Mouse (Mus musculus): ENCODE data around the gene Plcd3. TPM values are rescaled to one million over a fixed set of nuclear protein-coding genes. Genes with fewer than 3 reads are reported as not detected.
A peak's percentile ranks its signal among the peaks of the same experiment; 100 is the strongest.

The Plcd3 gene
- total RNA-seq, 2 experiments from 2014 or later: 14.7 to 16.3 TPM

GRCm38 (mm10) chr11:103101866-103102501, 526 bp upstream of the Plcd3 start:
- intact Hi-C loops (cut with DNase I): no loop called here
- DNase-seq (ENCODE audit: low spot score): peak; percentile 67

GRCm38 (mm10) chr11:103100361-103100760, 1.1 kb downstream of the Plcd3 start:
- intact Hi-C loops (cut with DNase I): no loop called here
- no peak for DNase-seq (ENCODE audit: low spot score)

GRCm38 (mm10) chr11:103099352-103099940, 2.0 kb downstream of the Plcd3 start:
- intact Hi-C loops (cut with DNase I): no loop called here
- no peak for DNase-seq (ENCODE audit: low spot score)

DNA sequence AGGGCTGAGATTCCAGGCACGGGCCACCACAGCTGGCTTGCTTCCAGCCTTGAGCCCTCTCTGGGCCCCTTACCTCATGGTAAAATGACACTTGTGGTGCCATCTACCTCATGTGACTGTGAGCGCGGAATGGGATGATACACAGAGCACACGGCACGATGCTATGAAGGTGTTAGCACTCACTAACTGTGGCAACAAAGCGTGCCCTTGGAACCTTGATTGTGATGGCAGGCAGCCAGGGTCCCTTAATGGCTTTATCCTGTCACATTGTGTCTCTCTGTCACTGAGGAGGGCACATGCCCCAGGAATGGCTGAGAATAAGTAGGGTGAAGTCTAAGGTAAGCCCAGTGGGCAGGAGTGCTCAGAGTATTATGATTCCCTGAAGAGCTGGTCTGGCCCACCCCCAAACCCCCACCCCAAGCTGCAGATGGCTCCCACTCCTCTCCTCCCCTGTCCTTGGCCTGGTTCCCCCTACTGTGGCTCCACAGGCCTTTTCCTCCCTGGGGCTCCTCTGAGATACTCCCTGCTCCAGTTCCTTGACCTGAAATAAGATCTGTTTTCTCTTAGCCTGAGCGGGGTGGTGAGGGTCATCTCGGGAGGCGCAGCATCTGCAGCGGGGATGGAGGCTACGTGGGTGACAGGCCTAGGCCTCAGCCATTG, 2.8 kb downstream of the Plcd3 start:
- no peak for DNase-seq (ENCODE audit: low spot score)
- intact Hi-C loops (cut with DNase I): no loop called here

DNA sequence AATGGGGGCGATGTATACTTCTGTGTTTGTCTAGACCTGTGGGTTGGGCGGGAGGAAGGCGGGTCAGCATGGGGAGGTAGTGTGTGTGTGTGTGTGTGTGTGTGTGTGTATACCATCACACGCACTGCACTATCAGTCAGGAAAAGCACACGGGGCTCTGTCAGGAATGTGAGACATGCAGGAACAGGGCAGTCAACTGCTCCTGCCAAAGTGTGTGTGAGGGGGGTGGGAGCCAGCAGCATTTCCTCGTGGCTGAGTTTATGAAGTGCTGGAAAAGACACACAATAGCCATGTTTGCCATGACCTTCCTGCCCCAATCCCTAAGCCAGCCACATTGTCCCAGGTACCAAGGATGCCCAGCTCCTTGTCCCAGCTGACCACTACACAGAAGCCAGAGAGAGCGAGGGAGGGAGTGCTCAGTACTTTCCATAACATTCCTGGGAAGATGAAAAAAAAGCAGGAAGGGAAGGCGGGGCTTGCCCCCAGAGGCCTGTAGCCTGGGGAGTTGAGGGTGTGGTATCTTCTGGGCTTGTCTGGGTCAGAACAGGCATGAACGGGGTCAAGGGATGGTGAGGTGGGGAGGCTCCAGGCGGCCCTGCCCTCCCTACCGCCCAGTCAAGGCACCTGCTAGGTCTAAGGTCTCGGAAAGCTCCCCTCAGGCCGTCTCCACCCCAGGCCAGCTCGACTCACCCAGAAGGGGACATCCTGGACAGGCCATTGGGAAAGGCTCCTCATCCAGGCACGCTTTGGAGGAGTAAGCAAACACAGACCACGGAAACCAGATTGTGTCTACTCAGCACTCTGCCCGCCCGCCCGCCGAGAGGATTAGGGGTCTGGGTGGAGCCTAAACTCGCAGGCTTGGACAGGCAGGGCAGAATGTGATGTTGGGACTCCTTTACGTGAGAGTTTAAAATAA, 4.2 kb downstream of the Plcd3 start:
- DNase-seq (ENCODE audit: low spot score): no peak
- intact Hi-C loops (cut with DNase I): no loop called here

GRCm38 (mm10) chr11:103095801-103096200, 5.7 kb downstream of the Plcd3 start:
- DNase-seq (ENCODE audit: low spot score): no peak
- intact Hi-C loops (cut with DNase I): no loop called here

DNA sequence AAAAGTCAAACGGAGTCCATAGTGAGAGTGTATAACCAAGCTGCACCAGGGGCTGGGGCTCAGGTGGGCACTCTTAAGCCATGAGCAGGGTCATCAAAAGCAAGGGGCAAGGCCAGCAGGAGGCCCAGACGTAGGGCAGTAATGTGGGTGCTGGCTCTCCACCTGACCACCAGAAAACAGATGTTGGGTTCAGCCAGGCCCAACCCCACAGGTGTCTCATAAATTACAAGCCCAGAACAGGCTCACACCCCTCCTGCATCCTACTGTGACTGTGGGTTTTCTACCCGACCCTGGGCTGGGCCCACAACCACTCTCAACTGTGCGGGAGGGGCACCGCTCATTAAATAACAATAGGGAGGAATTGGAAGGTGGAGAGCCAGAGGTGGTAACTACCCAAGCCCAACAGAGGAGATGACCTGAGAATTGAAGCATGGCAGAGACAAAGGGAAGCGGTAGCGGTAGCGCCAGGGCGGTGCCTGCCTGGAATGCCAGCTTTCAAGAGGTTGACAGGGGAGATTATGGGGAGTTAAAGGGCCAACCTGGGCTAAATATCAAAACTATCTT, 6.3 kb downstream of the Plcd3 start:
- intact Hi-C loops (cut with DNase I): no loop called here
- DNase-seq (ENCODE audit: low spot score): no peak

DNA sequence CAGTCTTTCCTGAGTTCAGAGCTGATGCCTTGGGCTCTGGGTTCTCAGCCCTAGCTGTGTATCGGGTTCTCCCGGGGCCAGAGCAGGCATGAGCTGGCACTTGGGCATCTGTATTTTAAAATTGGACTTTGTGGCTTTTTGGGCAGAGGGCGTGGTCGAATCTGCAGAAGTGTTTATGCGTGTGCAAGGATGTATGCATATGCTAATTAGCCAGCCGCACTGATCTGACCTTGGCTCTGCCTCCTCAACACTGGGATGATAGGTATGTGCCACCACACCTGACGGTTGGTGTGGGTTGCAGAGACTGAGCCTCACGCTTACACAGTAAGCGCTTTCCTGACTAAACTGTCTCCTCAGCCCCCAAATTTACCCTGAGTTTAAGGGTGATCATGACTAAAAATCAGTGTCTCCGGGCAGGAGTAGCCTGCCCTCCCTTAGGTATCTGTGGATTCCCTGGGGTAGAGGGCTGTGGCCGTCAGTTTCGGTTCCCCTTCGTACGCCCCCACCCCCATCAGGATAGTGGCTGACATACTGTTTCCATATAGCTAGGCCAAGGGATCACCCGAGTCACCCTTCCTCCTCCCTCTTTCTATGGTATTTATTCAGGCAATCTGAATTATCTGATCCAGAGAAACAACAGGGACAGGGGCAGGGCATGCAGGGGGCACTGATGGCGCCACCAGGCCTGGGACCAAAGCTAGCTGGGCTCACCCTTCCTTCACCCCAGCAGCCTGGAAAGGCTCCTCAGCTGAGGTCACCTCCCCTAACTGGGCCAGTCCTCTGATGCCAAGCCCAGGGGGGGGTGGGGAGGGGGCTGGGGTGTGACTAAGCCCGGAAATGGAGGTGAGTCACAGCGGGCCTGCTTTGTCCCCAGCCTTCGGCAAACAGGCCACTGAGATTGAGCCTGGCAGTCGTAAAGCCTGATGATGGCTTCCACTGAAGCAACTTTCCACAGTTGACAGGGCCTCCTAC, 7.3 kb downstream of the Plcd3 start:
- DNase-seq (ENCODE audit: low spot score): peak; percentile 44
- intact Hi-C loops (cut with DNase I): no loop called here

GRCm38 (mm10) chr11:103093306-103093705, 8.2 kb downstream of the Plcd3 start:
- intact Hi-C loops (cut with DNase I): no loop called here
- DNase-seq (ENCODE audit: low spot score): no peak

- no peak for DNase-seq (ENCODE audit: low spot score)
Measured at GRCm38 (mm10) chr11:103081631-103082030, 19.8 kb downstream of the Plcd3 start.

DNA sequence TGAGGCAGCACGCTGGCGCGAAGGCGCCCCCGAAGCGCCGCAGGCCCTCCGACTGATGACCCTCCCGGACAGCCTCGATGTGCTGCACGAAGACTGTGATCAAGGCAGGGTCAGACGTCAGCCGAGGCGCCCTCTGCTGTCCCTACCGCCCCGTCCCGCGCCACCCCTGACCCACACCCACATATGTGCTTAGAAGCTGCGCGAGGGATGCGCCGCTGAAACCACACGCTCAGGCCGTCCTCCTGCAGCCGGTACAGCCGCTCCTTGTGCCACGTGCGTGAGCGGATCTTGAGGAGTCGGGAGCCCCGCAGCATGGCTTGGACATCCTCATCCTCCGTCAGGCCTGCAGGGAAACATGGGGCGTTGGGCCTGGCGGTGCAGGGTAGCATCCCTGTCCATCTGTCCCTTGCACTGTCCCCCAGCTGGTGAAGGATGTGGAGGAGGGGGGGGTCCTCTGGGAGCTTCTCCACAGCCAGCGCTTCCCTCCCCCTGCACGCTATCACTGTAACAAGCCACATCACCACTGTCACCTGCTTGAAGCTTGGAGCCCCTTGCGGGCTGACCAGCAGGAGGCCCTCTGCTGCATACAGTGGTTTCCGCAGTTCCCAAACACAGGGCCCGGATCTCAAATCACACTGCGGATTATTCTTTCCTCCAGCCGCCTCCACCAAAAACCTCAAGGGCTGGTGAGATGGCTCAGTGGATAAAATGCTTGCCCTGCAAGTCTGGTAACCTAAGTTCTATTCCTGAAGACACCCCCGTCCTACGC, 21.0 kb downstream of the Plcd3 start:
- DNase-seq (ENCODE audit: low spot score): no peak
- intact Hi-C loops (cut with DNase I): no loop called here

More at GRCm38 (mm10) chr11:103081631-103082030, 19.8 kb downstream of the Plcd3 start:
- intact Hi-C loops (cut with DNase I): no loop called here

DNA sequence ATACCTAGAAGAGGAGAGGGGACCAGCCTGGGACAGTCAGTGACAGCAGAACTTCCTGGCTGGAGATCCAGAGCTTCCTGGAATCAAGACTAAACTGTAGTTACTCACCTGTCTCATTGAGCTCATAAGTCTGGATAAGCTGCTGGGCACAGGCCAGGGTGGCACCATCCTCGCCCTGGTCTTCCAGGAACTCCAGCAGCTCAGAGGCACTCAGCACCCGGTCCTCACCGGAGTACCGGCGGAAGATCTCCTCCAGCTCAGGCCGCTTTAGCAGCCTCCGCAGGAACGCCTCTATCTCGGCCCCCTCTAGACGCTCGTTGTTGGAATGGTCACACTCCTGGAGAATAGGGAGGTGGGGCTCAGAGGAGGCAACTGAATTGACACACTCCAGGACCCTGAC, 23.3 kb downstream of the Plcd3 start:
- intact Hi-C loops (cut with DNase I): no loop called here
- DNase-seq (ENCODE audit: low spot score): no peak

DNA sequence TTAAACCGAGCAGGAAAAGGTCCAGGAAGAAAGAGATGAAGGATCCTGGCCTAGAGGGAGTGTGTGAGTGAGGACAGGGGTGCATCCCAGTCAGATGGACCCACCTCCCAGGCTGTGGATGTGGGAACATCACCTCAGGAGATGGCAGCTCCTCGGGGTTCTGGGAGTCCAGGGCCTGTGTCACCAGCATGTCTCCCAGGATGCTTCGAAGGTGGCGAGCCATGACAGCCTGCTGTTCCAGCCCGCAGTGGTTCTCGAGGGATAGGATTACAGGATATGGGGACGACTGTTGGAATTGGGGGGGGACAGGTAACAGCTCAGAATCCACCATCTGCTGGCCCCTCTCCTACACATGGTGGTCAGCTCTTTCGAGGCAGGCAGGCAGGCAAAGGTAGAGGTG, 24.9 kb downstream of the Plcd3 start:
- intact Hi-C loops (cut with DNase I): no loop called here
- no peak for DNase-seq (ENCODE audit: low spot score)

DNA sequence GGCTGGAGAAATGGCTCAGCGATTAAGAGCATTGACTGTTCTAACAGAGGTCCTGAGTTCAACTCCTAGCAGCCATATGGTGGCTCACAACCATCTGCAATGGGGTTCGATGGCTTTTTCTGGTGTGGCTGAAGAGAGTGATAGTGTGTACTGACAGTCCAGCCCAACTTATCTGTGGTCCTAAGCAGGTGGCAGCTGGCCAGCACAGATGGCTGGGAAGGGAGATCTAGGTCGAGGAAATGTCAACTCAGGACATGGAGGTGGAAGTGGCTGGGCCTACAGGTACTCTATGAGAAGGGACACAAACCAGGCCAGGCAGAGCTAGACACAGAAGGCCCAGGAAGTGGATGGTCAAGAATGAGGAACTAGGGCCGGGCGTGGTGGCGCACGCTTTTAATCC, 25.4 kb downstream of the Plcd3 start:
- no peak for DNase-seq (ENCODE audit: low spot score)
- intact Hi-C loops (cut with DNase I): no loop called here

DNA sequence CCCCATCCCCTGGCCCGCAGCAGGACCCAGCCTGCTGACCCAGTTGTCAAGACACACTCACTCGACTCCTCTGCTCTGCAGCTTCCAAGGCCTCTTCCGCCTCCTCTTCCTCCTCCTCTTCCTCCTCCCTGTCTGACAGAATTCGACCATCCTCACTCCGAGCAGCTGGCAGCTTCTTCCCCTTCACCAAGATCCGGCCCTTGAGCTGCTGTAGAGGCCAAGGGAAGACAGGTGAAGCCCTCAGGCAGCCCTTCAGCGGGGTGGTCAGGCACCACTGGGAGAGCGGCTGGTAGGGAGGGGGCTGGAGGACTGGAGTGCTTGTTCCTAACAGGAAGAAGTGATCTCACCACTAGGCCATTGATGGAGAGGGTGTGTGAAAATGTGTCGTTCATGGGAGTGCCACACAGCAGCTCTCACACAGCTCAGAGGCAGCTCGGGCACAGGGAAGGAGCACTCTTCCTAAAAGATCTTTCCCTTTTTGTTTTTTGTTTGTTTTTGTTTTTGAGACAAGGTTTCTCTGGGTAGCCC, 26.6 kb downstream of the Plcd3 start:
- no peak for DNase-seq (ENCODE audit: low spot score)
- intact Hi-C loops (cut with DNase I): no loop called here

- no peak for DNase-seq (ENCODE audit: low spot score)
- intact Hi-C loops (cut with DNase I): no loop called here
Measured at GRCm38 (mm10) chr11:103074121-103074650, 27.3 kb downstream of the Plcd3 start.

DNA sequence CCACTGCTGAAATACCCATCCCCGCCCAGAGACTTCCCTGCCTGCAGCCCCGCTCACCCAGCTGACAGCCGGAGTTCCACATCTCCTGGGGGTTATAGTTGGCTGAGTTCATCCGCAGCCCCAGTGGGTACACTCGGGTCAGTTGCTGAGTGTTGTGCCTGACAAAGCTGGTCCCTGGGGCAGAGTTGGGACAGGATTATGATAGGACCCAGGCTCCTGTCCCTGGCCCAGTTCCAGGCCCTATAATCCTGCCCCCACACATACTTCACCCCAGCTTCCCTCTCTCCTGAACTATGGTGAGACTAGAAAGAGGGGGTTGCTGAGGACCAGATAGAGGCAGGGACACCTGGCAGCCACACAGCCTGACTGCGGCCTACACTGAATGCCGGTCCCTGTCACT, 27.8 kb downstream of the Plcd3 start:
- intact Hi-C loops (cut with DNase I): no loop called here
- DNase-seq (ENCODE audit: low spot score): no peak

Data from heart, postnatal 25 days (tissue).